Mouse (Mus musculus): ENCODE measurements at regions not wholly inside any gene's neighbourhood (a gene's known extent, or its start where the extent isn't known, plus 50 kb on each side); places are given as distances from the start of the nearest gene placed in this dataset.
"Not testable (repeated sequence)": the region's sequence is repeated elsewhere in the genome, so short reads cannot be mapped to it uniquely, and the experiment has no call there.

- TF ChIP-seq CTCF (IDR thresholded peaks at IDR 0.05; ENCODE audit: borderline replicate concordance, insufficient read depth, low read depth, low read length); POLR2A (IDR thresholded peaks at IDR 0.05; ENCODE audit: borderline replicate concordance, insufficient read depth, low read length): not testable (repeated sequence)
Measured at GRCm38 (mm10) chr14:53487611-53488010, 766.3 kb downstream of the Dad1 start.

Measured in cerebellum, adult 2 months (tissue).